Mouse (Mus musculus): ENCODE data around the gene Amz2.
"Not testable (repeated sequence)": the region's sequence is repeated elsewhere in the genome, so short reads cannot be mapped to it uniquely, and the experiment has no call there.

The Amz2 gene

DNA sequence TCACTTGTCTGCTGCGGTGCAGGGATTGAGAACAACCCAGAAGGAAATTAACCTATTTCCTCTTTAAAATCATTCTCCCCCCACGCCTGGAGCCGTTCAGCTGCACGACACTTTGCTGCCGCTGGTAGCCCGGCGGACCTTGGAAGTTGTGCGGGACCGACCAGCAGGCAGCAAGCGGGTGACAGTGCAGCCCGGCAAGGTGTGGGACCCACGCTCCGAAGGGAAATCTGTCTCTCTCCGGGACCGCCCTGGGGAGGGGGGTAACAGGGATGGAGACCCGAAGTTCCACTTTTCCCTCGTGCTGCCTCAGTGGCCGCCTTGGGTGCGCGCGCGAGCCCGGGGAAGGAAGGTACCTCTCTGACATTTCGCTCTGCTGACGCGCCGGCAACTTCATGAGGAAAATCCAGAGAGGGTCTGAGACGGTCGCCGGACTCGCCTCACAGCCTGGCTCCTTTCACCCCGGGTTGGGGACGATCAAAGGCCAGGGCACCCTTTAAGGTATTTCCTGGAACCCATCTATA is 46.5 kb downstream of the Amz2 start:
- DNase-seq: peak; percentile 76

GRCm38 (mm10) chr11:109472821-109473170 is 47.0 kb downstream of the Amz2 start:
- no peak for DNase-seq

GRCm38 (mm10) chr11:109473171-109474085 is 47.7 kb downstream of the Amz2 start, which contains the start of the genes Arsg and Slc16a6:
Arsg (plus strand) TSS chr11:109473374.
Slc16a6 (minus strand) TSS chr11:109473598.
- peak; percentile 94 for DNase-seq

DNA sequence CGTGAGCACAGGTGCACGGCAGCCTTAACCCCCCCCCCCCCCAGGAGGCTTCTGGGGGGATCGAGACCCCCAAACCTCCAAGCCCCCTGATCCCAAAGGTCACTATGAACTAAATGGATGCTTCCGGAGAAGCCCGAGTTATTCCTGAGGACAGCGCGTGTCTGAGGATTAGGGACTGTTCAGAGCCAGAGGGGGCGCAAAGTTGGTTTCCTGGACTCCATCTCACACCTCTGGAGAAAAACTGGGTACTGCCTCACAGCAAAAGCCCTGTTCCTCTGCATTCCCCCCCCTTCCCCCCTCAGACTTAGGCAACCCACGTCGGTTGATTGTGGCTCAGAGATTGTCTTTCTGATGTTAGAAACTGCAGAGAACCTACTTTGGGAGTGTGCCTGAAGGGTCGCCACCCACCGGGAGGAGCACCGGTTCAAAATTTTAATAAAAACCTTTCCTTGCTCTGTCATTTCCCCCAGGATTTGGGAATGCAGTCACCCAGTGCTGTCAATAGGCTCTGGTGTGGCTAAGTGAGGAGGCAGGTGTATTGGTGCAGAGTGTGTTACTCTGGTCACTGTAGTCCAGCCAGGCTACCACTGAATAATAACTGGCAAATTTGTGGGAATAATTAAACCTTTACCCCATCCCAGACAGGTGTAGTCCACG is 48.5 kb downstream of the Amz2 start:
- DNase-seq: no peak

DNA sequence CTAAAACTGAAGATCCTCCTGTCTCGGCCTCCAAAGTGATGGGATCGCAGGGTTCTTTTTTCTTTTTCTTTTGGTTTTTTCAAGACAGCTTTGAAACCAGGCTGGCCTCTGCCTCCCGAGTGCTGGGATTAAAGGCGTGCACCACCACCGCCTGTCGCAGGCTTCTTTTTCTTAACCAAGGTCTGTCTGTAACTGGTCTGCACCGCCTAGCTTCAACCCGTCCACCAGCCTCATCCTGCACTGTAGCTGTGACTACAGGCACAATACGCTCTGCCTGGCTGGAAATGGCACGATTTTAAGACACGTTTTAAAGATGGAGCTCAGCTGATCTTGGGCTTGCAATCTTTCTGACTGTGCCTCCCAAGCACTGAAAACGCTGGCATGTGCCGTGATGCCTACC is 49.1 kb downstream of the Amz2 start:
- no peak for DNase-seq

DNA sequence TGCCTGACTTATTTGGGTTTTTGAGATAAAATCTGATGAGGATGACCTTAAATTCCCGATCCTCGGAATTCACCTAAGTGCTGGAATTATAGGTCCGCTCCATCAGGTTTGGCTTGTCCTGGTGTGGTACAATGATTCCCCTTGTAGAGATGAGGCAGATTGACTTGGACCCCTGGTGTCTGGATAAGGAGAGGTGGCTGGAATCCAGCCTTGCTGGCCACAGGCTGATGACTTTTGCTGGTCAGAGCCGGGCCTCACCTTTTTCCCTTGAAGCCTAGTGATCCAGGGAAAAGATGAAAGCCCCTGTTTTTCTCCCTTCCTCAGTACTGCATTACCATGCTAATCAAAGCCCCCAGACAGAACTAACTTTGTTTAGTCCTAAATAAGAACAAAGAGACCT is 50.0 kb downstream of the Amz2 start:
- no peak for DNase-seq

- peak; percentile 60 for DNase-seq
These were observed 50.5 kb downstream of the Amz2 start for GRCm38 (mm10) chr11:109476241-109476640.

DNA sequence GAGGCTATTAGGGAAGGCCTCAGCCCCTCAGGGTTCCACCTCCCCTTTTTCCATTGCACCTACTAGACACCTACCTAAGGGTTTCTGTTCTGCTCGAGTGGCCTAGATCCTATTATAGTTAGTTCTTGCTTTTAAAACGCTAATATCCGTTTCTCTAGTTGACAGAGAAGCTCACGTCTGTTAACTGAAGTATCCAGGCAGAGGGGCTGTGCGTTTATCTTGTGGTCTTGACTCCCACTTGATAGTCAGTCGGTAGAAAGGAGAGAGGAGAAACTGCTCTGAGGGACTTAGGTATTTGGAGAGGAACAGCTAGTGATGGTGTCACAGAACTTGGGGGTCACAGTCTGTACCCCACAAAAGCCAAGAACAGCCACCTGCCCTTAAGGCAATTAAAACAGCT is 50.9 kb downstream of the Amz2 start:
- DNase-seq: no peak

DNA sequence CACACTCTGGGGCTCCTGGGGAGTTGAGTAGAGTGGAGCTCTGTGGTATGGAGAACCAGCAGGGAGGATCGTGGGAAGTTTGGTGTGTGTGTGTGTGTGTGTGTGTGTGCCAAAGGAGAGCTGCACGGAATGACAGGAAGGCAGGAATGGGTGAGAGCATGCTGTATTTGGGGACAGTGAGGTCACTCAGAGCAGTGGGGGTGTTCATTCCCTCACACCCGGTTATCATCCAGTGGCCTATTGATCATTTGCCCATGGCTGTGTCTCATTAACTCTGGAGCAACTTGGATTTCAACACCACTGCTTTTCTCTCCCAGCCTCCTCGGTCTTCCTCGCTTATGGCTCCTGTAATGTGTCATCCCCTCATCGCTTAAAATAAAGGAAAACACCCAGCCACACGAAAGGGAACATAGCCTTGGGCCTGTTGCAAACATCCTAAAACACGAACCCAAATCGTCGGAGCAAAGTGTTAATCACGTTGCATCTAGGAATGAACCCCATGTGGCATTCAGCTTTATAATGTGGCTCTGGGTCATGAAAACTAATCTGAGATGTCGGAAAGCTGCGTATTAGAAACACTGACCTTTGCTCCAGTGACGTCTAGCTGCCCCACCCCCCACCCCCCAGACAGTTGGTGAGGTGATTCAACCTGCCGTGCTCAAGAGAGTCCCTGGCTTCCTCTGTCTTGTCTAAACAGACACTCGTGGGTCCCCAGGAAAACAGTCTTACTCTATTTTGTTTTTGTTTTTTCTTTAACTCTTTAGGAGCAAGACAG is 52.0 kb downstream of the Amz2 start:
- DNase-seq: no peak

- no peak for DNase-seq
These were observed 54.0 kb downstream of the Amz2 start for GRCm38 (mm10) chr11:109479575-109480285.

DNA sequence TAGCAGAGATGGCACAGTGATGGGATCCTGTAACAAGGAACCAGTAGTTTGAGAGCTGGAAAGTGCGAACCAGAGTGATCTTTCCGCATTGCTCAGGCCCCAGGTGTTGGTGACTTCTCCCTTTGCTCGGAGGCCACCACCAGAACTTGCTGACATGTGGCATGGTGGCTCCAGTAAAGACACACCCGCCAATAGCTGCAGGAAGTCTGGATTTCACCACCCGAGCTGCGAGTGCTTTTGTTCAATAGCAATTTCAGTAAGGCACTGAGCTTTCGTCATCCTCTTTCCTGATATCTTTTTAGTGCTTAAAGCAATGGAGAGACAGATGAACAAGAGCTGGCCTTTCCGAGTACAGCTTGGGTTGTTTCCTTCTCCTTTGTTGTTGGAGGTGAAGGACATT is 54.7 kb downstream of the Amz2 start:
- DNase-seq: no peak

DNA sequence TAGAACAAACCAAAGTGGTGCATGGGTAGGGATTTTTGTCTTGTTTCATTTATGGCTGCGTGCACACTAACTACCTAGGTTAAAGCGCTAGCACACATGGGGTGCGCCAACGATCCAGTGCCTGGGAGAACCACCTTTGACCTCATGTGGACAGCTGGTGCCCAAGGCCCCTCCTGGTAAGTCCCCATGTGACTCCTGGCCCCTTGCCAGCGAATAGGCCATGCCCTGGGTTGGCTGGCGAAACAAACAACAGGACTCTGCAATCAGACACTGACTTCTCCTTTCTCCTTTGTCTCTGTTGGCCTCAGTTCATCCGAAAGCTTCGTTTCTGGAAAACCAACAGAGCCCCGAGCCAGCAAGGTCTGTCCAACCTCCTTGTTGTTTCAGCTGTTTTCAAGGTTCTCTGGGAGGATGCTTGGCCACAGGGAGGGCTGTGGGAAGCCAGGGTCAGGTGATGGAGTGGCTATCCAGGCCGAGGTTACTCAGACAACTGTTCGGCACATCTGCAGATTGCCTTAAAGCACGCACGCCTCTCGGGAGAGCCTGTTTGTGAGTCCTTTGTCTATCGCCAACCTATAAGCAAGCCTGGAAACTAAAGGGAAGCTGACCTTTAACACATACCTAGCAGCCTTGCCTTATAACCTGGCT is 59.8 kb downstream of the Amz2 start:
- DNase-seq: no peak

GRCm38 (mm10) chr11:109487111-109487510 is 61.4 kb downstream of the Amz2 start:
- no peak for DNase-seq

DNA sequence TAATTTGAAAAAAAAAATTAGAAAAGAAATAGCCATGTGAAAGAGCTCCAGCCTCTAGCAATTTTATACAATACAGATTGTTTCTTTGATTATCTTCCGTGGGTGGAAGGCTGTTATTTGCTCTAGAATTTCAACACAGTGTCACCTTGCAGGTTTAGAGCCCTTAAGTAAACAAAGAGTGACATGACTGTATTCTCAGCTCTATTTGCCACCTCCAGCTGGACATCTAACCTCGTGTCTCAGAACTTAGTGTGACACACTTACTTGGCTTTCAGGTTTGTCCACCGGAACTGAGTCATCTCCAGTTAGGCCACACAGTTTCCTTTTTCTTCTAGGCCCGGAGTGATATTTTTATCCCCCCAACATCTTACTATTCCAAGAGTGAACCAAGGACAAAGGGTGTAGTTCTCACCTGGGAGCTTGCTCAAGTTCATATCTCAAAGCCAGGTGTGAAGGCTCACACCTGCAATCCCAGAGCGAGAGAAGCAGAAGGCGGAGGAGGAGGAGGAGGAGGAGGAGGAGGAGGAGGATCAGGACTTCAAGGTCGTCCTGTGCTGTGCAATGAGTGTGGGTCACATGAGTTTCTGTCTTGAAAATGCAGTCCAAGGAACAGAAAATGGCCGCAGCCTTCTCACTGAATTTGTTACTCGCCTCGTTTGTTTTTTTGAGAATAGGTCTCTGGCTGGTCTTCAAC is 62.4 kb downstream of the Amz2 start:
- DNase-seq: no peak

GRCm38 (mm10) chr11:109489763-109490162 is 64.0 kb downstream of the Amz2 start:
- DNase-seq: no peak

- no peak for DNase-seq
These were observed 66.1 kb downstream of the Amz2 start for GRCm38 (mm10) chr11:109491844-109492243.

DNA sequence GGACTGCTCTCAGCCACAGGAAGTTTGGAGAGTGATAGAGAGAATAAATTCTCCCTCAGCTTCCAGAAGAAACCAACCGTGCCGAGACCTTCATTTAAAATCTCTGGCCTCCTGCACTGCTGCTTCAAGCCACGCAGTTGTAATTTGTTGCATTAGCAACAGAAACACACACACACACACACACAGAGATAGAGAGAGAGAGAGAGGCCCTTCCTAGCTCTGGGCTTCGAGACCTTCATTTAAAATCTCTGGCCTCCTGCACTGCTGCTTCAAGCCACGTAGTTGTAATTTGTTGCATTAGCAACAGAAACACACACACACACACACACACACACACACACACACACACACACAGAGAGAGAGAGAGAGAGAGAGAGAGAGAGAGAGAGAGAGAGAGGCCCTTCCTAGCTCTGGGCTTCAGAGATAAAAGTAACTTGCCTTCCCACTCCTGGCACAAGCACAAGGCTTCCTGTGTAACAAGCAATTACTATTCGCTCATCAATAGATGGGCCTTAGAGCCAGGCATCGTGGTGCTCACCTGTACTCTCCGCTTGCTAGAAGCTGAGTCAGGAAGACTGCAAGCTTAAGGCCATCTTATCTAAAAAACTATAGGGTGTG is 67.2 kb downstream of the Amz2 start:
- not testable (repeated sequence) for DNase-seq

GRCm38 (mm10) chr11:109494890-109495770 is 69.4 kb downstream of the Amz2 start:
- DNase-seq: no peak

DNA sequence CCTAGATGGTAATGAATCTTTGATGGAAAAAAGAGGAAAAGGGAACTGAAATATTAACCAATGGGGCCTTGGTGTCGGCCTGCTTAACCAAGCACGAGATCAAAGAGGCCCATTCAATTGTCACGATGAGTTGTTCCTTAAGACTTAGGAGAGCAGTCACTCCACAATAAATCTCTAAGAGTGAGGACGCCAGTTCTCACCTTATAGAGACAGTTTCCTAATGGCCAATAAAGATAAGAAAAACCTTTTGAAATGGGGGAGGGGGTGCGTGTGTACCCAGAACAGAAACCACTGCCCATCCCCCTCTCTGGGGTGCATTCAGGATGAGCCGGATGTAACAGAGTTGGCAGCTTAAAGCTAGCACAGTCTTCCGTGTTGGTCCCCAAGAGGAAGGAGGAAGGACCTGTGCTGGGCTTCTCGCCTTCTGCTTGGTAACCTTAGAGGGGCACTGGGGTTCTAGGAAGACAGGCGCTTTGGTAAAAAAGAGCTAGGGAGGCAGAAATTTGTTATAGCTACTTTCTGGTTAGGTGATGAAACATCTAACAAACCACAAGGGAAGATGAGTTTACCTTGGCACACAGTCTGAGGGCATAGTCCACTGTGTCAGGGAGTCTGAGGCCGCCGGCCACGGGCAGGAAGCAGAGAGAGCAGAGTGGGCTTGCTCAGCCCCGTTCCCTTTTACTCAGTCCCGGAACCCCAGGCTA is 70.2 kb downstream of the Amz2 start:
- DNase-seq: no peak
